Mouse (Mus musculus) R1 (cell line): Measurements from ENCODE around the gene 1700017N19Rik.
A peak's percentile ranks its signal among the peaks of the same experiment; 100 is the strongest.
"Not testable (repeated sequence)": the region's sequence is repeated elsewhere in the genome, so short reads cannot be mapped to it uniquely, and the experiment has no call there.

Experiments
- DNase-seq: peaks from one replicate; pipeline ENCODE4 v3.0.0-alpha.2; 2018; ENCODE audit warnings: low read depth, low spot score

The 1700017N19Rik gene

GRCm38 (mm10) chr10:100590323-100590722 lies at the start of gene 1700017N19Rik, which contains the start of gene 4930430F08Rik:
Gene 1700017N19Rik, plus strand, starts transcription at chr10:100590484.
Gene 4930430F08Rik, minus strand, starts transcription at chr10:100590423.
- DNase-seq: no peak

- DNase-seq: no peak
Measured at GRCm38 (mm10) chr10:100556566-100557175, 33.6 kb upstream of the 1700017N19Rik start.

DNA sequence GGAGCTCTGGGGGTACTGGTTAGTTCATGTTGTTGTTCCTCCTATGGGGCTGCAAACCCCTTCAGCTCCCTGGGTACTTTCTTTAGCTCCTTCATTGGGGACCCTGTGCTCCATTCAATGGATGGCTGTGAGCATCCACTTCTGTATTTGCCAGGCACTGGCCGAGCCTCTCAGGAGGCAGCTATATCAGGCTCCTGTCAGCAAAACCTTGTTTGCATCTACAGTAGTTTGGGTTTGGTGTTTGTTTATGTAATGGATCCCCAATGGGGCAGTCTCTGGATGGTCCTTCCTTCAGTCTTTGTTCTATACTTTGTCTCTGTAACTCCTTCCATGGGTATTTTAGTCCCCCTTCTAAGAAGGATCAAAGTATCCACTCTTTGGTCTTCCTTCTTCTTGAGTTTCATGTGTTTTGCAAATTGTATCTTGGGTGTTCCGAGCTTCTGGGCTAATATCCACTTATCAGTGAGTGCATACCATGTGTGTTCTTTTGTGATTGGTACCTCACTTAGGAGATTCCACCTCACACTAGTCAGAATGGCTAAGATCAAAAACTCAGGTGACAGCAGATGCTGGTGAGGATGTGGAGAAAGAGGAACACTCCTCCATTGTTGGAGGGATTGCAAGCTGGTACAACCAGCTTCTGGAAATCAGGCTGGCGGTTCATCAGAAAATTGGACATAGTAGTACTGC lies 29.9 kb upstream of the 1700017N19Rik start:
- DNase-seq: not testable (repeated sequence)

DNA sequence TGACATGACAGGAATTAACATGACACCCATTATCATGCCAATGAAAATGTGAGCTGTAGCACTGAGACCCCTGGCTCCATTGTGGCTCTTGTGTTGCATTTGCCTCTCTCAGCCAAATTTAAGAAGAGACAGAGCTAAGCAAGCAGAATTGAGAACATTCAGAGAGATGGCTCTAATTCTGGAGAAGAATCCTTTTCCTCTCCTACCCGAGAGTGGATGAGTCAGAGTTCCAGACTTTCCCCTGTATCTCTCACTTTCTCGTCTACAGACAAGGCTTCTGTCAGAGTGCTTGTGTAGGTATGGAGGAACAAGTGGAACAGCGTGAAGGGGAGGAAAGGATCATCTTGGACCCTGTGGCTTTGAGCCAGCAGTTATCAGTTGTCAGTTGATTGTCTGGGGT lies 26.2 kb upstream of the 1700017N19Rik start:
- DNase-seq: no peak

DNA sequence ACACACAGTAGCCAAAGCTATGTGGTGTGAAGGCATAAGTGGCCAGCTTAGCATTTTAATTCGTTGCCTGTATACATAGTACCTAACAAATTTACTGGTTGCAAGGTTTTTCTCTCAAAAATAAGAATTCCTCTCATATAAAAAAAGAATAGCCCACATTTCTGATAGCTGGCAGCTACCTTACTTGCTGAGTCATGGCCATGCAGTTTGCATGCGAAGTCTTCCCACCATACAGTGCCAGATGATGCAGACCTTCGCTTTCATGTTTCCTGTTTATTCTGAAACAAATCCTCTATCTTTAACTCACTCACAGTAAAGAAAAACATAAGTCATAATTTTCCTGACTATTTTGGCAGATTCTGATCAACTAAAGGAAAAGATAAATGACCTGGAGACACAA lies 18.6 kb upstream of the 1700017N19Rik start:
- no peak for DNase-seq

GRCm38 (mm10) chr10:100574505-100575149 lies 15.7 kb upstream of the 1700017N19Rik start:
- DNase-seq: no peak

- DNase-seq: no peak
Measured at GRCm38 (mm10) chr10:100575294-100575693, 15.0 kb upstream of the 1700017N19Rik start.

GRCm38 (mm10) chr10:100584178-100584577 lies 6.1 kb upstream of the 1700017N19Rik start:
- DNase-seq: no peak

GRCm38 (mm10) chr10:100588524-100588923 lies 1.8 kb upstream of the 1700017N19Rik start:
- DNase-seq: no peak

- DNase-seq: peak; percentile 86
Measured at GRCm38 (mm10) chr10:100588932-100589388, 1.3 kb upstream of the 1700017N19Rik start.

GRCm38 (mm10) chr10:100598339-100598738 lies 8.1 kb downstream of the 1700017N19Rik start:
- no peak for DNase-seq

- no peak for DNase-seq
Measured at GRCm38 (mm10) chr10:100603511-100603910, 13.2 kb downstream of the 1700017N19Rik start.

DNA sequence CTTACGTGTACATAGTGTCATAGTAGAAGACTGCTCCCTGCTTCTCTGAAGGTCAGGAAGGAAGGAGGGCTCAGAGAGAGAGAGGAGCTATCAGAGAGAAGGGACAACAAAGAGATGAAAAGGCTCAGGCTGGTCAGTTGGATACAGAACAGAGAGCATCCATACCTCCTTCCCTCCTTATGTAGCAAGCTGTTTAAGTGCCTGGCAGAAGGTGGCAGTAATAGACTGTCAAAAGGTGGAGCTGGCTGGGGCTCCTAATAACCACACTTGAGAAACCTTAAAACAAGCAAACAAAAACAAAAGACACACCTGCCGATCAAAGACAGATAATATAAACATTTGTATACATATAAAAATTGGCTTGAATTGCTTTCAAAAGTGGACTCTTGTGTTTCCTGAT lies 14.0 kb downstream of the 1700017N19Rik start:
- no peak for DNase-seq

- DNase-seq: no peak
Measured at GRCm38 (mm10) chr10:100617233-100617903, 27.1 kb downstream of the 1700017N19Rik start.

- no peak for DNase-seq
Measured at GRCm38 (mm10) chr10:100619474-100619873, 29.2 kb downstream of the 1700017N19Rik start.

- DNase-seq: no peak
Measured at GRCm38 (mm10) chr10:100620040-100620439, 29.8 kb downstream of the 1700017N19Rik start.

GRCm38 (mm10) chr10:100622494-100622893 lies 32.2 kb downstream of the 1700017N19Rik start:
- DNase-seq: no peak

GRCm38 (mm10) chr10:100629762-100630438 lies 39.6 kb downstream of the 1700017N19Rik start:
- peak; percentile 39 for DNase-seq

DNA sequence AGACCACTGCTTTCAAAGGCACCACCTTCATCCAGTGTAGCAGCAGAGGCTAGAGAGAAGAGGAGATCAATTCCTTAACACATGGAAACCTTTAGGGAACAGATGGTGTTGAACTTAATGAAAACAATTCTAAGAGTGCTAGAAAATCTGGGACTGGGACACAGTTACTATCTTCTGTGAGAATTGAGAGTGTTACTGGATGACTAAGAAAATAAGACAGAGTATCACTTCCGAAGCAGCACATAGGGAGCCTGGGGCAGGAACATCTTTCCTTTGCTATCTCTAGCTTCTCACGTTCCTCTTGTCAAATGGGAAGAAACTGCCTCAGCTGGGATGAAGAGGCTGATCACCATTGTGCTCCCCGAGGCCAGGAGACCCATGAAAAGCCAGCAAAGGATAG lies 52.6 kb downstream of the 1700017N19Rik start:
- DNase-seq: no peak

- DNase-seq: no peak
Measured at GRCm38 (mm10) chr10:100645331-100645935, 55.1 kb downstream of the 1700017N19Rik start.

DNA sequence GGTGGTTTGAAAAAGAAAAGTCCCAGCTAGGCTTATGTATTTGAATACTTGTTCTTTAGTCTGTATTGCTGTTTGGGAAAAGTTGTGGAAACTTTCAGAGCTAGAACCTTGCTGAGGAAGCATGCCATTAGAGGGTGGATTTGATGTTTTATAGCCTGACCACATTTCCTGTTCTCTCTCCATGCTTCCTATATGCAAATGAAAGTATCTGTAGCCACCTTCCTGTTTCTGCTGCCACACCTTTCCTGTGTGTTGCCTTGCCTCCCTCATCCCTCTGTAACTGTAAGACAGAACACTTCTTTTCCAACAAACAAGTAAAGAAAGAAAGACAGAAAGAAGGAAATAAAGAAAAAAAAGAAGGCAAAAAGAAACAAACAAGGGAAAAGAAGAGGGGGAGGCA lies 63.9 kb downstream of the 1700017N19Rik start:
- no peak for DNase-seq
